Mouse (Mus musculus): ENCODE results near the gene 2010003K11Rik.

DNA sequence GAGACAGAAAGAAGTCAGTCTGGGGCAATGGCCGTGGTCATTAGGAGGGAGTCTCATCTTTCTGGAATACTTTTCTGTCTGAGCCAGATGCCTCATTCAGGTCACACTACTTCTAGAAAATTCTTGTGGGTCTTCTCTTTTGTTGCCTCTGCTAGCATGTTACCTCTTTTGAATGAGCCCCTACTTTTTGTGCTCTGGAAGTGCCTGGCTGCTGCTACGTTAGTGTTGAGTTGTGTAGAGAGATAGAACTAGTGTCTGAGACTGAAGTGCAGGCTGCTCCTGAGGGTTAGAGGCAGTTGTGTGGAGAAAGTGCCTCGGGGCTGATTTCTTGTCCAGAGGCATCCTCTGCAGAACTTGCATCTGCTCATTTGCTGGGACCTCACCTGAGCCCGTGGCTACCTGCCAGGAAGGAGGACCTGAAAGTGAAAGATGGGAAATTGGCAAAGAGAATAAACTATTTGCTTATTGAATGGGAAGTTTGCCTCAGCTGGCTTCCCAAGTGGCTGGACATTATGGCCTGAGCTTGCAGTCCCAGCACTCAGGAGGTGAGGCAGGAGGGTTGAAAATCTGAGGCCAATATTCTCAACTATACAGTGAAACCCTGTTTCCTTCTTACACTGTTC is 15.0 kb upstream of the 2010003K11Rik start:
- TF ChIP-seq CHD2 (IDR thresholded peaks at IDR 0.05; ENCODE audit: low read depth, low read length), result no peak
- TF ChIP-seq HCFC1 (IDR thresholded peaks at IDR 0.05; ENCODE audit: borderline replicate concordance, insufficient read depth, low read length), result no peak

All from ES-E14 (cell line).